Mouse (Mus musculus): ENCODE data around the gene Dpm2. TPM values are rescaled to one million over a fixed set of nuclear protein-coding genes. Genes with fewer than 3 reads are reported as not detected.

Dpm2 gene
- polyA plus RNA-seq, 1 experiment from 2014 or later = 104 TPM

Other genes starting within 250 kb of the Dpm2 start
- gene Ciz1, start 218.5 kb upstream of the Dpm2 start, polyA plus RNA-seq (2015; fragmentation: Nextera tagmentation; extraction: Ambion mirVana) = 41.9 and 45.4 TPM in 2 replicates
- 8.1 and 8.2 TPM in 2 replicates for gene Dnm1, start 217.5 kb upstream of the Dpm2 start, polyA plus RNA-seq (2015; fragmentation: Nextera tagmentation; extraction: Ambion mirVana)
- gene 1110008P14Rik, start 188.9 kb upstream of the Dpm2 start, polyA plus RNA-seq (2015; fragmentation: Nextera tagmentation; extraction: Ambion mirVana) = 41.5 and 41.9 TPM in 2 replicates
- gene Lcn2, start 182.6 kb upstream of the Dpm2 start, polyA plus RNA-seq (2015; fragmentation: Nextera tagmentation; extraction: Ambion mirVana) = 21.1 and 23.6 TPM in 2 replicates
- gene Ptges2, start 175.0 kb upstream of the Dpm2 start, polyA plus RNA-seq (2015; fragmentation: Nextera tagmentation; extraction: Ambion mirVana) = 23.7 and 26.7 TPM in 2 replicates
- 5.1 and 5.7 TPM in 2 replicates for gene Naif1, start 120.4 kb upstream of the Dpm2 start, polyA plus RNA-seq (2015; fragmentation: Nextera tagmentation; extraction: Ambion mirVana)
- gene Slc25a25, start 119.4 kb upstream of the Dpm2 start, polyA plus RNA-seq (2015; fragmentation: Nextera tagmentation; extraction: Ambion mirVana) = 15.4 and 16.9 TPM in 2 replicates
- gene Fam102a, start 35.5 kb upstream of the Dpm2 start, polyA plus RNA-seq (2015; fragmentation: Nextera tagmentation; extraction: Ambion mirVana) = 11.4 and 12.8 TPM in 2 replicates
- gene Pip5kl1, start 3.9 kb downstream of the Dpm2 start, polyA plus RNA-seq (2015; fragmentation: Nextera tagmentation; extraction: Ambion mirVana) = 0.56 and 0.67 TPM in 2 replicates
- 0.10 and 0.15 TPM in 2 replicates for gene 9430097D07Rik, start 4.8 kb downstream of the Dpm2 start, polyA plus RNA-seq (2015; fragmentation: Nextera tagmentation; extraction: Ambion mirVana)
- gene St6galnac4, start 16.2 kb downstream of the Dpm2 start, polyA plus RNA-seq (2015; fragmentation: Nextera tagmentation; extraction: Ambion mirVana) = 19.8 and 22.9 TPM in 2 replicates
- 17.1 and 18.5 TPM in 2 replicates for gene St6galnac6, start 28.9 kb downstream of the Dpm2 start, polyA plus RNA-seq (2015; fragmentation: Nextera tagmentation; extraction: Ambion mirVana)
- 27.4 and 60.2 TPM in 2 replicates for gene Ak1, start 50.9 kb downstream of the Dpm2 start, polyA plus RNA-seq (2015; fragmentation: Nextera tagmentation; extraction: Ambion mirVana)
- 63.6 and 64.5 TPM in 2 replicates for gene Eng, start 75.7 kb downstream of the Dpm2 start, polyA plus RNA-seq (2015; fragmentation: Nextera tagmentation; extraction: Ambion mirVana)
- gene Fpgs, start 133.3 kb downstream of the Dpm2 start, polyA plus RNA-seq (2015; fragmentation: Nextera tagmentation; extraction: Ambion mirVana) = 28.3 and 30.6 TPM in 2 replicates
- gene Cdk9, start 142.2 kb downstream of the Dpm2 start, polyA plus RNA-seq (2015; fragmentation: Nextera tagmentation; extraction: Ambion mirVana) = 71.9 and 82.7 TPM in 2 replicates
- gene Sh2d3c, start 150.2 kb downstream of the Dpm2 start, polyA plus RNA-seq (2015; fragmentation: Nextera tagmentation; extraction: Ambion mirVana) = 26.8 and 27.4 TPM in 2 replicates
- 0.20 and 0.28 TPM in 2 replicates for gene 6330409D20Rik, start 170.2 kb downstream of the Dpm2 start, polyA plus RNA-seq (2015; fragmentation: Nextera tagmentation; extraction: Ambion mirVana)
- 59.2 and 67.0 TPM in 2 replicates for gene Tor2a, start 186.4 kb downstream of the Dpm2 start, polyA plus RNA-seq (2015; fragmentation: Nextera tagmentation; extraction: Ambion mirVana)
- 0.12 and 0.21 TPM in 2 replicates for gene Ttc16, start 204.8 kb downstream of the Dpm2 start, polyA plus RNA-seq (2015; fragmentation: Nextera tagmentation; extraction: Ambion mirVana)
- gene Ptrh1, start 204.9 kb downstream of the Dpm2 start, polyA plus RNA-seq (2015; fragmentation: Nextera tagmentation; extraction: Ambion mirVana) = 3.9 and 6.7 TPM in 2 replicates
- gene Cfap157, start 213.6 kb downstream of the Dpm2 start, polyA plus RNA-seq (2015; fragmentation: Nextera tagmentation; extraction: Ambion mirVana) = 0.10 and 0.41 TPM in 2 replicates